Mouse (Mus musculus): Measurements from ENCODE around the gene Actr6. TPM values are rescaled to one million over a fixed set of nuclear protein-coding genes. Genes with fewer than 3 reads are reported as not detected.

The Actr6 gene
- 43.3 and 47.9 TPM in 2 replicates for polyA plus RNA-seq (2016; fragmentation: Nextera tagmentation; extraction: Ambion mirVana)

- Histone ChIP-seq H3K4me2 (replicated peaks) (peak within 1 kb of the TSS; percentile 79), H3K4me3 (peak within 1 kb of the TSS; percentile 60), H3K9me3 (no peaks in the 10 kb centered on the region), H3K4me1 (peaks cover 14% of the 10 kb centered on the region), H3K27ac (no peak within 1 kb of the TSS), H3K27me3 (replicated peaks) (no peaks in the 10 kb centered on the region), H3K9ac (peak within 1 kb of the TSS; percentile 52), H3K36me3 (peaks cover under 1% of the 10 kb centered on the region; the same call in 1 of the 2 replicates)
- WGBS: 2% methylated on average over 49 of the region's 49 CpGs
- ATAC-seq (ENCODE audit: low FRiP score, low read depth): peak; percentile 98
Observed at GRCm38 (mm10) chr10:89732001-89732794, at the start of gene Actr6. Gene Actr6, minus strand, starts transcription at chr10:89732295.

- Histone ChIP-seq H3K36me3 (peaks cover 8% of the 10 kb centered on the region; the same call in 1 of the 2 replicates), H3K27me3 (replicated peaks) (no peaks in the 10 kb centered on the region), H3K4me3 (no peak overlapping the region), H3K4me1 (no peaks in the 10 kb centered on the region), H3K9ac (no peak overlapping the region), H3K27ac (no peak overlapping the region), H3K4me2 (replicated peaks) (no peak overlapping the region), H3K9me3 (no peaks in the 10 kb centered on the region)
- 96% methylated on average over 6 of the region's 6 CpGs for WGBS
- no peak for ATAC-seq (ENCODE audit: low FRiP score, low read depth)
Observed at GRCm38 (mm10) chr10:89776029-89776428, 43.9 kb upstream of the Actr6 start.

GRCm38 (mm10) chr10:89771894-89772293 is 39.8 kb upstream of the Actr6 start:
- no peak overlapping the region for H3K9ac ChIP-seq
- no peak overlapping the region for H3K4me2 ChIP-seq (replicated peaks)
- no peak for ATAC-seq (ENCODE audit: low FRiP score, low read depth)
- no peak overlapping the region for H3K27ac ChIP-seq
- H3K9me3 ChIP-seq: no peaks in the 10 kb centered on the region
- no peaks in the 10 kb centered on the region for H3K4me1 ChIP-seq
- no peaks in the 10 kb centered on the region for H3K36me3 ChIP-seq
- no peaks in the 10 kb centered on the region for H3K27me3 ChIP-seq (replicated peaks)
- WGBS: 70% methylated on average over 2 of the region's 2 CpGs
- no peak overlapping the region for H3K4me3 ChIP-seq

- H3K4me3 ChIP-seq: no peak overlapping the region
- H3K9me3 ChIP-seq: no peaks in the 10 kb centered on the region
- H3K36me3 ChIP-seq: no peaks in the 10 kb centered on the region
- 88% methylated on average over 4 of the region's 4 CpGs for WGBS
- H3K9ac ChIP-seq: no peak overlapping the region
- no peak overlapping the region for H3K27ac ChIP-seq
- no peak overlapping the region for H3K4me2 ChIP-seq (replicated peaks)
- no peaks in the 10 kb centered on the region for H3K4me1 ChIP-seq
- no peak for ATAC-seq (ENCODE audit: low FRiP score, low read depth)
- no peaks in the 10 kb centered on the region for H3K27me3 ChIP-seq (replicated peaks)
Observed at GRCm38 (mm10) chr10:89769096-89769495, 37.0 kb upstream of the Actr6 start.

- Histone ChIP-seq H3K4me3 (no peak overlapping the region), H3K36me3 (no peaks in the 10 kb centered on the region), H3K4me2 (replicated peaks) (no peak overlapping the region), H3K9me3 (no peaks in the 10 kb centered on the region), H3K27ac (no peak overlapping the region), H3K4me1 (no peaks in the 10 kb centered on the region), H3K9ac (no peak overlapping the region), H3K27me3 (replicated peaks) (no peaks in the 10 kb centered on the region)
- no peak for ATAC-seq (ENCODE audit: low FRiP score, low read depth)
- 89% methylated on average over 7 of the region's 7 CpGs for WGBS
Observed at GRCm38 (mm10) chr10:89768352-89769020, 36.4 kb upstream of the Actr6 start.

- Histone ChIP-seq H3K9me3 (no peaks in the 10 kb centered on the region), H3K36me3 (no peaks in the 10 kb centered on the region), H3K27me3 (replicated peaks) (no peaks in the 10 kb centered on the region), H3K4me1 (no peaks in the 10 kb centered on the region), H3K27ac (no peak overlapping the region), H3K9ac (no peak overlapping the region), H3K4me3 (no peak overlapping the region), H3K4me2 (replicated peaks) (no peak overlapping the region)
- no peak for ATAC-seq (ENCODE audit: low FRiP score, low read depth)
- 91% methylated on average over 11 of the region's 11 CpGs for WGBS
Observed at GRCm38 (mm10) chr10:89765790-89766714, 34.0 kb upstream of the Actr6 start.

GRCm38 (mm10) chr10:89764457-89765121 is 32.5 kb upstream of the Actr6 start:
- Histone ChIP-seq H3K27ac (no peak overlapping the region), H3K4me1 (no peaks in the 10 kb centered on the region), H3K9ac (no peak overlapping the region), H3K4me2 (replicated peaks) (no peak overlapping the region), H3K27me3 (replicated peaks) (no peaks in the 10 kb centered on the region), H3K9me3 (no peaks in the 10 kb centered on the region), H3K4me3 (no peak overlapping the region), H3K36me3 (no peaks in the 10 kb centered on the region)
- no peak for ATAC-seq (ENCODE audit: low FRiP score, low read depth)
- 88% methylated on average over 9 of the region's 9 CpGs for WGBS

- Histone ChIP-seq H3K27ac (no peak overlapping the region), H3K27me3 (replicated peaks) (no peaks in the 10 kb centered on the region), H3K36me3 (no peaks in the 10 kb centered on the region), H3K4me2 (replicated peaks) (no peak overlapping the region), H3K4me3 (no peak overlapping the region), H3K9me3 (no peaks in the 10 kb centered on the region), H3K4me1 (no peaks in the 10 kb centered on the region), H3K9ac (no peak overlapping the region)
- ATAC-seq (ENCODE audit: low FRiP score, low read depth): 0 out of 2 replicates have a peak, but pooled peaks have one; percentile 21
- 78% methylated on average over 5 of the region's 5 CpGs for WGBS
Observed at GRCm38 (mm10) chr10:89760772-89761171, 28.7 kb upstream of the Actr6 start.

GRCm38 (mm10) chr10:89755231-89755630 is 23.1 kb upstream of the Actr6 start:
- WGBS: 93% methylated on average over 4 of the region's 4 CpGs
- Histone ChIP-seq H3K4me3 (no peak overlapping the region), H3K27me3 (replicated peaks) (no peaks in the 10 kb centered on the region), H3K36me3 (no peaks in the 10 kb centered on the region), H3K9me3 (no peaks in the 10 kb centered on the region), H3K4me1 (no peaks in the 10 kb centered on the region), H3K4me2 (replicated peaks) (no peak overlapping the region), H3K9ac (no peak overlapping the region), H3K27ac (no peak overlapping the region)
- no peak for ATAC-seq (ENCODE audit: low FRiP score, low read depth)

GRCm38 (mm10) chr10:89751069-89751468 is 19.0 kb upstream of the Actr6 start:
- no peak overlapping the region for H3K4me2 ChIP-seq (replicated peaks)
- H3K36me3 ChIP-seq: no peaks in the 10 kb centered on the region
- WGBS: 91% methylated on average over 5 of the region's 5 CpGs
- H3K4me1 ChIP-seq: no peaks in the 10 kb centered on the region
- no peaks in the 10 kb centered on the region for H3K9me3 ChIP-seq
- H3K9ac ChIP-seq: no peak overlapping the region
- H3K27me3 ChIP-seq (replicated peaks): no peaks in the 10 kb centered on the region
- no peak for ATAC-seq (ENCODE audit: low FRiP score, low read depth)
- H3K4me3 ChIP-seq: no peak overlapping the region
- no peak overlapping the region for H3K27ac ChIP-seq

GRCm38 (mm10) chr10:89748619-89749018 is 16.5 kb upstream of the Actr6 start:
- WGBS: 91% methylated on average over 2 of the region's 2 CpGs
- Histone ChIP-seq H3K9ac (no peak overlapping the region), H3K36me3 (no peaks in the 10 kb centered on the region), H3K4me2 (replicated peaks) (no peak overlapping the region), H3K4me1 (no peaks in the 10 kb centered on the region), H3K27ac (no peak overlapping the region), H3K27me3 (replicated peaks) (no peaks in the 10 kb centered on the region), H3K9me3 (no peaks in the 10 kb centered on the region), H3K4me3 (no peak overlapping the region)
- ATAC-seq (ENCODE audit: low FRiP score, low read depth): no peak

Measured in neural tube, embryonic 12.5 days (tissue).